Mouse (Mus musculus) spleen, postnatal 4 days (tissue): Measurements from ENCODE around the gene Tmie.

Source experiments
- DNase-seq, 2 experiments: peaks; one replicate each; pipeline ENCODE4 v3.0.0; 2022; ENCODE audit warnings: low spot score in 2 of 2

The Tmie gene

GRCm38 (mm10) chr9:110836112-110836511 lies 43.8 kb downstream of the Tmie start:
- no peak for DNase-seq

DNA sequence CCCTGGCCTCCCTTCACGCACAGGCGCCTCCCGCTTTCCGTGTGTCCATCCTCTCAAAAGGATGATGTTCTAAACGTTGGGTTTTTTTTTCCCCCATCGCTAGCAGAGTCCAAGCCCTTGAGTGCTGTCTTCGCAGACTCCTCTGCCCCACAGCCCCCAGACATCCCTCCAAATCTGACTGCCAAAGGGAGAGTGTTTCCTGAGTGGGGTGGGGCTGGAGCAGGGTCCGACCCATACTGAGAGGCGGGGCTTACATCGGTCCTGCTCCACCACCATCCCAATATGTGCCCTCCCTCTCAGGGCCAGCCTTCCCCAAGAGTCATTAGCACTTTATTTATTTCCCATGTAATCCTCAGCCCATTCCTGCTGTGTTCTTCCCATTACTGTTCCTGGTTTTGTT lies 45.0 kb downstream of the Tmie start:
- DNase-seq = no peak

DNA sequence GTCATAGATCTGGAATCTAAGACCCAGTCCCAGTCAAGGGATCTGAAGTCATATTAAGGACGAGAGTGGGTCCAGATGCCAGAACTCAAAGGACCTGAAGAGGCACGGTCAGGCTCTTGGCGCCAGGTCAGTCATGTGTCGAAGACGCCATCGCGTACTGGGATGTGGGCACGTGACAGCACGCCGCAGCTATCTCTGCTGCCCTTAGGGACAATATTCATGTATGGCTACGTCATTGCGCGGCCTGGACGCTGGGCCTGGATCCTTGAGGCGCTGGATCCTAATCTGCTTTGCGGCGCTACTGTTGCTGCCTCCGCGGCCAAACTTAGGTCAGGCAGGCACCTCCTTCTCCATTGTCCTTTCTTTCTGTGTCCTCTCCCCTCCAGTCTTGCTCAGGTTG lies 45.5 kb downstream of the Tmie start, which contains the start of gene Prss45:
TSS of gene Prss45 (plus strand) at position 178 of the 400 bp plus-strand sequence.
- DNase-seq = no peak

DNA sequence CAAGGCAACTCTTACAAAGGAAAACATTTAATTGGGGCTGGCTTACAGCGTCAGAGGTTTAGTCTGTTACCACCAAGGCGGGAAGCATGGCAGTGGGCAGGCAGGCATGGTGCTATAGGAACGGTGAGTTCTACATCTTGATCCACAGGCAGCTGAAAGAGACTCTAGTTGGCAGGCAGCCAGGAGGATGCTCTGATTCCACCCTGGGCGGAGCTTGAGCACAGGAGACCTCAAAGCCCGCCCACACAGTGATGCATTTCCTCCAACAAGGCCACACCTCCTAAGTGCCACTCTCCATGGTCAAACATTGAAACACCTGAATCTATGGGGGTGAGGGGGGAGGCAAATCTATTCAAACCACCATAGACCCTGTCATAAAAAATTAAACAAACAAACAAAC lies 46.9 kb downstream of the Tmie start:
- no peak for DNase-seq

DNA sequence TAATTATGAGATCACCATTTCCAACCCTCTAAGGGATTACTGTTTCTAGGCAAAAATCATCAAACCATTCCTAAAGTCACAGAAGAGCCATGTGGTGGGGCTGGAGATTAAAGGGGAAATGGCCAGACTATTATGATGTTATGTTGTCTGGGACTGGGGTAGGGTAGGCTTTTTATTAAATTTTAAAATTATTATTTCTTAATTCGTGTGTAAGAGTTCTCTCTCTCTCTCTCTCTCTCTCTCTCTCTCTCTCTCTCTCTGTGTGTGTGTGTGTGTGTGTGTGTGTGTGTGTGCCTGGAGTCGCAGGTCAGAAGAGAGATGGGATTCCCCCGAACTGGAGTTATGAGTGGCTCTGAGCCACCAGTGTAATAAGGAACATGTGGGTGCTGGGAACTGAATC lies 53.5 kb downstream of the Tmie start, which contains the start of gene Prss43:
TSS of gene Prss43 (plus strand) at position 301 of the 400 bp plus-strand sequence.
- no peak for DNase-seq

GRCm38 (mm10) chr9:110825832-110826231 lies 54.1 kb downstream of the Tmie start:
- DNase-seq = no peak

DNA sequence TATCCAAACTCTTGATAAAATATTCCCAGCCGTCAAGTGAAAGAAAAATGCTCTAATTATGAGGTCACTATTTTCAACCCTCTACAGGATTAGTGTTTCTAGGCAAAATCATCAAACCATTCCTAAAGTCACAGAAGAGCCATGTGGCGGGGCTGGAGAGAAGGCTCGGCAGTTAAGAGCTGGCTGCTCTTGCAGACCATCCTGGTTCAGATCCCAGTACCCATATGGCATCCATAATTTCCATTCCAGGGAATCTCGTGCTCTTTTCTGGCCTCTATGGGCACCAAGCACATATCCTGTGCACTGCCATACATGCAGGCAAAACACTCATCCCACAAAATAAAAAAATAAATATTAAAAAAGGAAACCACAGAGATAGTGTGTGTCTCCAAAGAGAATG lies 54.5 kb downstream of the Tmie start:
- no peak for DNase-seq

DNA sequence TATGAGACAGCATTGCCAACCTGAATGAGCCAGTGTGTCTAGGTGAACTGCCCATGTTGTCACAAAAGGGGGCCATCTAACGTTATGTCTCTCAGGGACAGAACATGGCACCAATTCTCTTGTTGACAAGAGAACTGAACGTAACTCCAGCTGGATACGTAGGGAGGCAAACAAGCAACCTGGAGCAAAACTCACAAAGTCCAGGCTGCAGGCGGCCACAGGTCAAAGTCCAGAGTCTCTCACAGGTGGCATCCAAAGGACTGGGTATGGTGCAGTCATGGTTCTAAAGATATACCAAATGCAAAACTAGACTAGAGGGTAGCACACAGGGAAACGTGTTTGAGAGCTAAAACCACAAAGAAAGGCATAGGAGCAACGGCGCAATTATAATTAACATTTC lies 58.5 kb downstream of the Tmie start:
- no peak for DNase-seq

DNA sequence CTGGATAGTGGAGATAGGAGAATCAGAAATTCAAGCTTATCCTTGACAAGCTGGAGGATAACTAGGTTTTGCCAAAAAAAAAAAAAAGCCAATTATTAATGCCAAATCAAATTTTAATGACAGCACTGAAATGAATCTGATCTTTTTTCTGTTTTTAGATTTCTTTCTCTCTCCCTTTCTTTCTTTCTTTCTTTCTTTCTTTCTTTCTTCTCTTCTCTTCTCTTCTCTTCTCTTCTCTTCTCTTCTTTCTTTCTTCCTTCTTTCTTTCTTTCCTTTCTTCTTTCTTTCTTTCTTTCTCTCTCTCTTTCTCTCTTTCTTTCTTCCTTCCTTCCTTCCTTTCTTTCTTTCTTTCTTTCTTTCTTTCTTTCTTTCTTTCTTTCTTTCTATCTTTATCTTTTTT lies 59.4 kb downstream of the Tmie start:
- peak in 1 of 2 experiments; percentile 63 for DNase-seq
